Mouse (Mus musculus): ENCODE results near the gene Myh9.

DNA sequence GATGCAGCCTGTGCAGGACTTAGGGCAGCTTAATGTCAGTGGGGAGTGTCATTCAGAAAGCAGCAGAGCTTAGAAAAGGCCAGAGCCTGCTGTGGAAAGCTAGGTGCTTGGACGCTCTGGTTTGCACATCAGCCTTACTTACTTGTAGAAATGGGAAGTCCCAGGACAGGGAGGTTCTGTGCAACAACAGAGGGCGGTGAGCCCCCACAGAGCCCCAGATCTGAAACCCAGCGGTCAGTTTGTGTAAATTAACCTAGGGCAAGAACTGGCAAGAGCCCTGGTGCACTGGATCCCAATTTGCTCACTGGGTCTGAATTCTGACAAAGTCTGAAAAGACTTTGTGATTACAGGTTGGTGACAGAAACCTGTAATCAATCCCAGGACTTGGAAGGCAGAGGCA, 5.1 kb upstream of the Myh9 start:
- TF ChIP-seq CTCF (IDR thresholded peaks at IDR 0.05; ENCODE audit: low read depth), result no peak
- no peak for TF ChIP-seq EP300 (optimal IDR thresholded peaks at IDR 0.05)

Measured in stomach, postnatal 0 days (tissue).